Mouse (Mus musculus): ENCODE measurements around the gene Arrdc5.

Gene Arrdc5

GRCm38 (mm10) chr17:56300186-56300585 is at the start of gene Arrdc5:
Arrdc5 (minus strand) TSS chr17:56300286.
- DNase-seq (ENCODE audit: low read depth) = no peak

- no peak for DNase-seq (ENCODE audit: low read depth)
These were observed 48.5 kb upstream of the Arrdc5 start for GRCm38 (mm10) chr17:56348586-56348985.

GRCm38 (mm10) chr17:56348128-56348527 is 48.0 kb upstream of the Arrdc5 start:
- no peak for DNase-seq (ENCODE audit: low read depth)

- no peak for DNase-seq (ENCODE audit: low read depth)
These were observed 45.3 kb upstream of the Arrdc5 start for GRCm38 (mm10) chr17:56345364-56345763.

GRCm38 (mm10) chr17:56343466-56343865 is 43.4 kb upstream of the Arrdc5 start:
- DNase-seq (ENCODE audit: low read depth) = no peak

- no peak for DNase-seq (ENCODE audit: low read depth)
These were observed 40.6 kb upstream of the Arrdc5 start for GRCm38 (mm10) chr17:56340717-56341116.

GRCm38 (mm10) chr17:56338909-56339308 is 38.8 kb upstream of the Arrdc5 start:
- DNase-seq (ENCODE audit: low read depth) = peak; percentile 21

GRCm38 (mm10) chr17:56337791-56338190 is 37.7 kb upstream of the Arrdc5 start:
- no peak for DNase-seq (ENCODE audit: low read depth)

GRCm38 (mm10) chr17:56337190-56337589 is 37.1 kb upstream of the Arrdc5 start:
- DNase-seq (ENCODE audit: low read depth) = peak; percentile 68

- DNase-seq (ENCODE audit: low read depth) = peak; percentile 32
These were observed 32.9 kb upstream of the Arrdc5 start for GRCm38 (mm10) chr17:56332987-56333386.

- peak; percentile 91 for DNase-seq (ENCODE audit: low read depth)
These were observed 31.2 kb upstream of the Arrdc5 start for GRCm38 (mm10) chr17:56331256-56331655.

- peak; percentile 25 for DNase-seq (ENCODE audit: low read depth)
These were observed 30.3 kb upstream of the Arrdc5 start for GRCm38 (mm10) chr17:56330345-56330744.

- peak; percentile 32 for DNase-seq (ENCODE audit: low read depth)
These were observed 29.2 kb upstream of the Arrdc5 start for GRCm38 (mm10) chr17:56329267-56329666.

- DNase-seq (ENCODE audit: low read depth) = peak; percentile 36
These were observed 26.4 kb upstream of the Arrdc5 start for GRCm38 (mm10) chr17:56326153-56327147.

- DNase-seq (ENCODE audit: low read depth) = peak; percentile 100
These were observed 25.5 kb upstream of the Arrdc5 start, which contains the start of gene Kdm4b for GRCm38 (mm10) chr17:56325450-56326152. Kdm4b (plus strand) TSS chr17:56326062.

GRCm38 (mm10) chr17:56324419-56324818 is 24.3 kb upstream of the Arrdc5 start:
- peak; percentile 25 for DNase-seq (ENCODE audit: low read depth)

GRCm38 (mm10) chr17:56309191-56309945 is 9.3 kb upstream of the Arrdc5 start:
- no peak for DNase-seq (ENCODE audit: low read depth)

- no peak for DNase-seq (ENCODE audit: low read depth)
These were observed 8.0 kb upstream of the Arrdc5 start for GRCm38 (mm10) chr17:56308088-56308487.

GRCm38 (mm10) chr17:56305826-56306225 is 5.7 kb upstream of the Arrdc5 start:
- DNase-seq (ENCODE audit: low read depth) = peak; percentile 61

- no peak for DNase-seq (ENCODE audit: low read depth)
These were observed 5.1 kb upstream of the Arrdc5 start for GRCm38 (mm10) chr17:56305156-56305555.

GRCm38 (mm10) chr17:56304718-56305117 is 4.6 kb upstream of the Arrdc5 start:
- no peak for DNase-seq (ENCODE audit: low read depth)

All from NIH3T3 (cell line).